Mouse (Mus musculus): Measurements from ENCODE around the gene S100a3. TPM values are rescaled to one million over a fixed set of nuclear protein-coding genes. Genes with fewer than 3 reads are reported as not detected.

The S100a3 gene
- polyA plus RNA-seq, 1 experiment from 2014 or later, result not detected

- no peak overlapping the region for H3K4me2 ChIP-seq (ENCODE audit: low read depth, low read length)
- no peaks in the 10 kb centered on the region for H3K9me3 ChIP-seq (ENCODE audit: low read length)
- H3K4me3 ChIP-seq (ENCODE audit: low read depth, low read length), result no peak overlapping the region
- H3K36me3 ChIP-seq (replicated peaks; ENCODE audit: insufficient read depth, low read length), result no peaks in the 10 kb centered on the region
- H3K27ac ChIP-seq (ENCODE audit: low read depth), result no peak overlapping the region
- no peak overlapping the region for H3K9ac ChIP-seq (replicated peaks)
- H3K4me1 ChIP-seq (ENCODE audit: insufficient read depth), result no peaks in the 10 kb centered on the region
- TF ChIP-seq CTCF (IDR thresholded peaks at IDR 0.05; ENCODE audit: low read depth) (peak; percentile 68), EP300 (IDR thresholded peaks at IDR 0.05; ENCODE audit: low read depth) (no peak)
- ATAC-seq (no peak), DNase-seq (no peak)
- WGBS (ENCODE audit: insufficient replicate concordance), result 50% methylated on average over 4 of the region's 4 CpGs
- no peaks in the 10 kb centered on the region for H3K27me3 ChIP-seq (ENCODE audit: insufficient read depth, low read length)
Observed at GRCm38 (mm10) chr3:90627807-90628206, 67.4 kb downstream of the S100a3 start.

GRCm38 (mm10) chr3:90629298-90629697 lies 68.9 kb downstream of the S100a3 start:
- no peaks in the 10 kb centered on the region for H3K9me3 ChIP-seq (ENCODE audit: low read length)
- ATAC-seq, result no peak
- no peak overlapping the region for H3K9ac ChIP-seq (replicated peaks)
- H3K4me3 ChIP-seq (ENCODE audit: low read depth, low read length), result no peak overlapping the region
- H3K36me3 ChIP-seq (replicated peaks; ENCODE audit: insufficient read depth, low read length), result no peaks in the 10 kb centered on the region
- DNase-seq, result no peak
- H3K27me3 ChIP-seq (ENCODE audit: insufficient read depth, low read length), result no peaks in the 10 kb centered on the region
- TF ChIP-seq EP300 (IDR thresholded peaks at IDR 0.05; ENCODE audit: low read depth), result no peak
- TF ChIP-seq CTCF (IDR thresholded peaks at IDR 0.05; ENCODE audit: low read depth), result no peak
- no peak overlapping the region for H3K27ac ChIP-seq (ENCODE audit: low read depth)
- no peak overlapping the region for H3K4me2 ChIP-seq (ENCODE audit: low read depth, low read length)
- H3K4me1 ChIP-seq (ENCODE audit: insufficient read depth), result no peaks in the 10 kb centered on the region
- 88% methylated on average over 2 of the region's 2 CpGs for WGBS (ENCODE audit: insufficient replicate concordance)

- DNase-seq (no peak), ATAC-seq (no peak)
- no peak overlapping the region for H3K27ac ChIP-seq (ENCODE audit: low read depth)
- no peaks in the 10 kb centered on the region for H3K27me3 ChIP-seq (ENCODE audit: insufficient read depth, low read length)
- H3K9ac ChIP-seq (replicated peaks), result no peak overlapping the region
- no peaks in the 10 kb centered on the region for H3K4me1 ChIP-seq (ENCODE audit: insufficient read depth)
- no peaks in the 10 kb centered on the region for H3K9me3 ChIP-seq (ENCODE audit: low read length)
- no peak overlapping the region for H3K4me2 ChIP-seq (ENCODE audit: low read depth, low read length)
- 51% methylated on average over 2 of the region's 2 CpGs for WGBS (ENCODE audit: insufficient replicate concordance)
- no peak for TF ChIP-seq CTCF (IDR thresholded peaks at IDR 0.05; ENCODE audit: low read depth)
- TF ChIP-seq EP300 (IDR thresholded peaks at IDR 0.05; ENCODE audit: low read depth), result no peak
- no peak overlapping the region for H3K4me3 ChIP-seq (ENCODE audit: low read depth, low read length)
- no peaks in the 10 kb centered on the region for H3K36me3 ChIP-seq (replicated peaks; ENCODE audit: insufficient read depth, low read length)
Observed at GRCm38 (mm10) chr3:90631984-90632383, 71.6 kb downstream of the S100a3 start.

- ATAC-seq (no peak), DNase-seq (no peak)
- no peaks in the 10 kb centered on the region for H3K36me3 ChIP-seq (replicated peaks; ENCODE audit: insufficient read depth, low read length)
- no peak overlapping the region for H3K9ac ChIP-seq (replicated peaks)
- H3K27ac ChIP-seq (ENCODE audit: low read depth), result no peak overlapping the region
- TF ChIP-seq CTCF (IDR thresholded peaks at IDR 0.05; ENCODE audit: low read depth), result no peak
- no peak for TF ChIP-seq EP300 (IDR thresholded peaks at IDR 0.05; ENCODE audit: low read depth)
- H3K4me2 ChIP-seq (ENCODE audit: low read depth, low read length), result no peak overlapping the region
- H3K27me3 ChIP-seq (ENCODE audit: insufficient read depth, low read length), result no peaks in the 10 kb centered on the region
- 31% methylated on average over 1 of the region's 1 CpGs for WGBS (ENCODE audit: insufficient replicate concordance)
- H3K4me1 ChIP-seq (ENCODE audit: insufficient read depth), result no peaks in the 10 kb centered on the region
- no peak overlapping the region for H3K4me3 ChIP-seq (ENCODE audit: low read depth, low read length)
- no peaks in the 10 kb centered on the region for H3K9me3 ChIP-seq (ENCODE audit: low read length)
Observed at GRCm38 (mm10) chr3:90638511-90639275, 78.3 kb downstream of the S100a3 start.

- Histone ChIP-seq H3K27me3 (ENCODE audit: insufficient read depth, low read length) (no peaks in the 10 kb centered on the region), H3K4me2 (ENCODE audit: low read depth, low read length) (no peak overlapping the region), H3K4me3 (ENCODE audit: low read depth, low read length) (no peak overlapping the region), H3K27ac (ENCODE audit: low read depth) (no peak overlapping the region), H3K9me3 (ENCODE audit: low read length) (no peaks in the 10 kb centered on the region), H3K36me3 (replicated peaks; ENCODE audit: insufficient read depth, low read length) (no peaks in the 10 kb centered on the region), H3K9ac (replicated peaks) (no peak overlapping the region), H3K4me1 (ENCODE audit: insufficient read depth) (no peaks in the 10 kb centered on the region)
- no peak for ATAC-seq
- peak; percentile 58 for DNase-seq
- TF ChIP-seq CTCF (IDR thresholded peaks at IDR 0.05; ENCODE audit: low read depth), result peak; percentile 83
- no peak for TF ChIP-seq EP300 (IDR thresholded peaks at IDR 0.05; ENCODE audit: low read depth)
- WGBS (ENCODE audit: insufficient replicate concordance), result 48% methylated on average over 7 of the region's 7 CpGs
Observed at GRCm38 (mm10) chr3:90639511-90640154, 79.3 kb downstream of the S100a3 start.

- Histone ChIP-seq H3K4me2 (ENCODE audit: low read depth, low read length) (no peak overlapping the region), H3K4me1 (ENCODE audit: insufficient read depth) (no peaks in the 10 kb centered on the region), H3K4me3 (ENCODE audit: low read depth, low read length) (no peak overlapping the region), H3K9ac (replicated peaks) (no peak overlapping the region), H3K36me3 (replicated peaks; ENCODE audit: insufficient read depth, low read length) (no peaks in the 10 kb centered on the region), H3K9me3 (ENCODE audit: low read length) (no peaks in the 10 kb centered on the region), H3K27me3 (ENCODE audit: insufficient read depth, low read length) (no peaks in the 10 kb centered on the region), H3K27ac (ENCODE audit: low read depth) (no peak overlapping the region)
- DNase-seq, result no peak
- TF ChIP-seq EP300 (IDR thresholded peaks at IDR 0.05; ENCODE audit: low read depth), result no peak
- no peak for TF ChIP-seq CTCF (IDR thresholded peaks at IDR 0.05; ENCODE audit: low read depth)
- ATAC-seq, result no peak
- WGBS (ENCODE audit: insufficient replicate concordance), result 65% methylated on average over 7 of the region's 7 CpGs
Observed at GRCm38 (mm10) chr3:90640981-90641380, 80.6 kb downstream of the S100a3 start.

Measured in liver, postnatal 0 days (tissue).